Mouse (Mus musculus): ENCODE data around the gene Mast1. TPM values are rescaled to one million over a fixed set of nuclear protein-coding genes. Genes with fewer than 3 reads are reported as not detected.

Mast1 gene
- total RNA-seq (2012; rRNA removed) (0.08 and 0.21 TPM in 2 replicates), total RNA-seq (2014; rRNA removed) (not detected in 2 replicates), polyA plus RNA-seq (2012; ENCODE audit: insufficient read length, low read depth) (0.34 and 0.55 TPM in 2 replicates)

GRCm38 (mm10) chr8:84936962-84937546 is at the start of gene Mast1:
Gene Mast1 (minus strand): TSS chr8:84937359.
- TF ChIP-seq SMC3 (IDR thresholded peaks at IDR 0.05; ENCODE audit: low read depth, low read length), result peak; percentile 31; the same call in 1 of the 2 replicates
- no peak for TF ChIP-seq MYC (IDR thresholded peaks at IDR 0.05; ENCODE audit: low read depth, low read length)
- TF ChIP-seq UBTF (IDR thresholded peaks at IDR 0.05; ENCODE audit: low read depth, low read length), result 0 out of 2 replicates have a peak, but pooled peaks have one; percentile 43
- TF ChIP-seq POLR2A (IDR thresholded peaks at IDR 0.05; ENCODE audit: low read depth, low read length), result no peak
- peak in 1 of 2 experiments; percentile 67; a peak in 2 of 4 replicates for TF ChIP-seq CTCF (conservative IDR thresholded peaks at IDR 0.05 in 1 of 2, IDR thresholded peaks at IDR 0.05 in 1 of 2; ENCODE audit: low read depth in 2 of 2, low read length in 2 of 2)
- peak; percentile 45 for TF ChIP-seq BHLHE40 (IDR thresholded peaks at IDR 0.05; ENCODE audit: low read depth, low read length)
- TF ChIP-seq JUN (IDR thresholded peaks at IDR 0.05; ENCODE audit: insufficient read depth, low read depth, low read length), result no peak
- TF ChIP-seq CHD2 (IDR thresholded peaks at IDR 0.05; ENCODE audit: low read length), result peak; percentile 73; the same call in 1 of the 2 replicates
- H3K4me1 ChIP-seq (ENCODE audit: control insufficient read depth in 1 of 2, insufficient read depth in 2 of 2), result peaks cover 21 to 22% of the 10 kb centered on the region in 2 experiments
- no peak within 1 kb of the TSS for H3K27ac ChIP-seq (ENCODE audit: insufficient read depth, low read depth)
- peak; percentile 29 for DNase-seq (ENCODE audit: extremely low read depth)
- peaks cover 81% of the 10 kb centered on the region for H3K27me3 ChIP-seq (replicated peaks)
- no peaks in the 10 kb centered on the region for H3K79me2 ChIP-seq (replicated peaks; ENCODE audit: control insufficient read depth, extremely low read depth, insufficient read depth, poor library complexity, severe bottlenecking)
- peak within 1 kb of the TSS in 1 of 3 experiments; percentile 36 for H3K4me3 ChIP-seq (replicated peaks in 1 of 3; ENCODE audit: low read depth in 2 of 3, low read length in 2 of 3, poor library complexity in 1 of 3)
- H3K4me2 ChIP-seq (ENCODE audit: insufficient read depth, low read depth, poor library complexity, severe bottlenecking), result peak within 1 kb of the TSS; percentile 90
- no peaks in the 10 kb centered on the region for H3K36me3 ChIP-seq (replicated peaks in 1 of 2; ENCODE audit: control insufficient read depth in 1 of 2, insufficient read depth in 1 of 2, low read length in 1 of 2)
- no peak within 1 kb of the TSS for H3K9ac ChIP-seq (ENCODE audit: insufficient read depth, low read depth)
- dilution Hi-C loops (cut with MboI; ENCODE audit: extremely low pct_ligation_motif_present, extremely low pct_unique_long_range_greater_than_20kb, low sequenced_read_pairs) (no loop called here), in situ Hi-C loops (cut with MboI; ENCODE audit: low pct_ligation_motif_present, low pct_unique_long_range_greater_than_20kb, low sequenced_read_pairs) (no loop called here)
- H3K9me3 ChIP-seq (replicated peaks; ENCODE audit: low read length), result no peaks in the 10 kb centered on the region

- Histone ChIP-seq H3K9me3 (replicated peaks; ENCODE audit: low read length) (no peaks in the 10 kb centered on the region), H3K4me3 (replicated peaks in 1 of 3; ENCODE audit: low read depth in 2 of 3, low read length in 2 of 3, poor library complexity in 1 of 3) (peak overlapping the region; percentile 12 to 56 (median 54)), H3K36me3 (replicated peaks in 1 of 2; ENCODE audit: control insufficient read depth in 1 of 2, insufficient read depth in 1 of 2, low read length in 1 of 2) (no peaks in the 10 kb centered on the region), H3K79me2 (replicated peaks; ENCODE audit: control insufficient read depth, extremely low read depth, insufficient read depth, poor library complexity, severe bottlenecking) (no peaks in the 10 kb centered on the region), H3K27ac (ENCODE audit: insufficient read depth, low read depth) (peak overlapping the region; percentile 94), H3K4me2 (ENCODE audit: insufficient read depth, low read depth, poor library complexity, severe bottlenecking) (peak overlapping the region; percentile 53), H3K4me1 (ENCODE audit: control insufficient read depth in 1 of 2, insufficient read depth in 2 of 2) (peaks cover 51 to 66% of the 10 kb centered on the region in 2 experiments), H3K9ac (ENCODE audit: insufficient read depth, low read depth) (peak overlapping the region; percentile 34), H3K27me3 (replicated peaks) (no peaks in the 10 kb centered on the region)
- in situ Hi-C loops (cut with MboI; ENCODE audit: low pct_ligation_motif_present, low pct_unique_long_range_greater_than_20kb, low sequenced_read_pairs), result no loop called here
- no peak for DNase-seq (ENCODE audit: extremely low read depth)
- TF ChIP-seq BHLHE40 (IDR thresholded peaks at IDR 0.05; ENCODE audit: low read depth, low read length) (no peak), MYC (IDR thresholded peaks at IDR 0.05; ENCODE audit: low read depth, low read length) (0 out of 2 replicates have a peak, but pooled peaks have one; percentile 15), PAX5 (IDR thresholded peaks at IDR 0.05; ENCODE audit: low read length) (no peak), CHD2 (IDR thresholded peaks at IDR 0.05; ENCODE audit: low read length) (no peak), MEF2A (IDR thresholded peaks at IDR 0.05; ENCODE audit: borderline replicate concordance, low read depth, low read length) (no peak)
- dilution Hi-C loops (cut with MboI; ENCODE audit: extremely low pct_ligation_motif_present, extremely low pct_unique_long_range_greater_than_20kb, low sequenced_read_pairs), result no loop called here
Observed at GRCm38 (mm10) chr8:84986379-84986945, 49.3 kb upstream of the Mast1 start.

Measured in CH12.LX (cell line).